Mouse (Mus musculus): ENCODE measurements at regions not wholly inside any gene's neighbourhood (a gene's known extent, or its start where the extent isn't known, plus 50 kb on each side); places are given as distances from the start of the nearest gene placed in this dataset.

GRCm38 (mm10) chr11:22692281-22692857 is 168.4 kb downstream of the B3gnt2 start:
- DNase-seq (ENCODE audit: low spot score in 2 of 2), result no peak

- no peak for DNase-seq (ENCODE audit: low spot score in 2 of 2)
Measured at GRCm38 (mm10) chr11:22692941-22693341, 167.8 kb downstream of the B3gnt2 start.

GRCm38 (mm10) chr11:22693376-22693775 is 167.4 kb downstream of the B3gnt2 start:
- DNase-seq (ENCODE audit: low spot score in 2 of 2), result no peak

- no peak for DNase-seq (ENCODE audit: low spot score in 2 of 2)
Measured at GRCm38 (mm10) chr11:22693984-22694383, 166.8 kb downstream of the B3gnt2 start.

- DNase-seq (ENCODE audit: low spot score in 2 of 2), result no peak
Measured at GRCm38 (mm10) chr11:22694829-22695228, 165.9 kb downstream of the B3gnt2 start.

- DNase-seq (ENCODE audit: low spot score in 2 of 2), result no peak
Measured at GRCm38 (mm10) chr11:22695237-22695636, 165.5 kb downstream of the B3gnt2 start.

GRCm38 (mm10) chr11:22698057-22698941 is 162.5 kb downstream of the B3gnt2 start:
- DNase-seq (ENCODE audit: low spot score in 2 of 2), result peak in 1 of 2 experiments; percentile 63

- no peak for DNase-seq (ENCODE audit: low spot score in 2 of 2)
Measured at GRCm38 (mm10) chr11:22706082-22706481, 154.7 kb downstream of the B3gnt2 start.
